Mouse (Mus musculus): Measurements from ENCODE around the gene Cd8b1. TPM values are rescaled to one million over a fixed set of nuclear protein-coding genes. Genes with fewer than 3 reads are reported as not detected.
A peak's percentile ranks its signal among the peaks of the same experiment; 100 is the strongest.

Cd8b1 gene
- polyA plus RNA-seq (2014; fragmentation: Nextera tagmentation; extraction: Ambion mirVana): 0.09 TPM in 1 of 2 replicates, not detected in the other

- no peak within 1 kb of the TSS for H3K4me3 ChIP-seq (ENCODE audit: low read depth, low read length)
- WGBS: 79% methylated on average over 7 of the region's 7 CpGs
- no peaks in the 10 kb centered on the region for H3K36me3 ChIP-seq (ENCODE audit: control insufficient read depth, insufficient read depth, low read length)
- H3K4me1 ChIP-seq (ENCODE audit: control insufficient read depth, insufficient read depth, low read length): no peaks in the 10 kb centered on the region
- H3K9ac ChIP-seq (ENCODE audit: low read length): no peak within 1 kb of the TSS
- no peak within 1 kb of the TSS for H3K4me2 ChIP-seq (ENCODE audit: low read depth, severe bottlenecking)
- no peak within 1 kb of the TSS for H3K27ac ChIP-seq (replicated peaks; ENCODE audit: low read depth, low read length)
- ATAC-seq (ENCODE audit: insufficient number of reproducible peaks, low FRiP score, low TSS enrichment, low read depth) (no peak), DNase-seq (ENCODE audit: low spot score) (no peak)
- no peaks in the 10 kb centered on the region for H3K27me3 ChIP-seq (ENCODE audit: control insufficient read depth, insufficient read depth, low read length)
- H3K9me3 ChIP-seq (ENCODE audit: control insufficient read depth, low read length): no peaks in the 10 kb centered on the region
These were observed at the start of gene Cd8b1 for GRCm38 (mm10) chr6:71322491-71322921. Cd8b1 (plus strand) TSS chr6:71322788.

GRCm38 (mm10) chr6:71273715-71274114 lies 48.9 kb upstream of the Cd8b1 start:
- H3K4me3 ChIP-seq (ENCODE audit: low read depth, low read length): no peak overlapping the region
- no peak overlapping the region for H3K9ac ChIP-seq (ENCODE audit: low read length)
- H3K36me3 ChIP-seq (ENCODE audit: control insufficient read depth, insufficient read depth, low read length): no peaks in the 10 kb centered on the region
- H3K4me2 ChIP-seq (ENCODE audit: low read depth, severe bottlenecking): no peak overlapping the region
- ATAC-seq (ENCODE audit: insufficient number of reproducible peaks, low FRiP score, low TSS enrichment, low read depth): no peak
- H3K27me3 ChIP-seq (ENCODE audit: control insufficient read depth, insufficient read depth, low read length): no peaks in the 10 kb centered on the region
- H3K9me3 ChIP-seq (ENCODE audit: control insufficient read depth, low read length): no peaks in the 10 kb centered on the region
- whole genome bisulfite sequencing: 92% methylated on average over 1 of the region's 1 CpGs
- no peak for DNase-seq (ENCODE audit: low spot score)
- H3K4me1 ChIP-seq (ENCODE audit: control insufficient read depth, insufficient read depth, low read length): 0 out of 2 replicates have a peak, but pooled peaks cover 2% of the 10 kb centered on the region
- no peak overlapping the region for H3K27ac ChIP-seq (replicated peaks; ENCODE audit: low read depth, low read length)

GRCm38 (mm10) chr6:71274621-71275020 lies 48.0 kb upstream of the Cd8b1 start:
- 92% methylated on average over 1 of the region's 1 CpGs for WGBS
- no peaks in the 10 kb centered on the region for H3K9me3 ChIP-seq (ENCODE audit: control insufficient read depth, low read length)
- 0 out of 2 replicates have a peak, but pooled peaks cover 2% of the 10 kb centered on the region for H3K4me1 ChIP-seq (ENCODE audit: control insufficient read depth, insufficient read depth, low read length)
- no peak overlapping the region for H3K4me3 ChIP-seq (ENCODE audit: low read depth, low read length)
- ATAC-seq (ENCODE audit: insufficient number of reproducible peaks, low FRiP score, low TSS enrichment, low read depth): no peak
- no peak overlapping the region for H3K4me2 ChIP-seq (ENCODE audit: low read depth, severe bottlenecking)
- DNase-seq (ENCODE audit: low spot score): no peak
- H3K36me3 ChIP-seq (ENCODE audit: control insufficient read depth, insufficient read depth, low read length): no peaks in the 10 kb centered on the region
- H3K9ac ChIP-seq (ENCODE audit: low read length): no peak overlapping the region
- no peaks in the 10 kb centered on the region for H3K27me3 ChIP-seq (ENCODE audit: control insufficient read depth, insufficient read depth, low read length)
- H3K27ac ChIP-seq (replicated peaks; ENCODE audit: low read depth, low read length): no peak overlapping the region

GRCm38 (mm10) chr6:71279418-71279817 lies 43.2 kb upstream of the Cd8b1 start:
- Histone ChIP-seq H3K4me2 (ENCODE audit: low read depth, severe bottlenecking) (no peak overlapping the region), H3K4me1 (ENCODE audit: control insufficient read depth, insufficient read depth, low read length) (no peaks in the 10 kb centered on the region), H3K27ac (replicated peaks; ENCODE audit: low read depth, low read length) (no peak overlapping the region), H3K36me3 (ENCODE audit: control insufficient read depth, insufficient read depth, low read length) (no peaks in the 10 kb centered on the region; the same call in 1 of the 2 replicates), H3K4me3 (ENCODE audit: low read depth, low read length) (no peak overlapping the region), H3K27me3 (ENCODE audit: control insufficient read depth, insufficient read depth, low read length) (no peaks in the 10 kb centered on the region), H3K9ac (ENCODE audit: low read length) (no peak overlapping the region), H3K9me3 (ENCODE audit: control insufficient read depth, low read length) (no peaks in the 10 kb centered on the region)
- DNase-seq (ENCODE audit: low spot score) (no peak), ATAC-seq (ENCODE audit: insufficient number of reproducible peaks, low FRiP score, low TSS enrichment, low read depth) (no peak)
- WGBS: 89% methylated on average over 1 of the region's 1 CpGs

GRCm38 (mm10) chr6:71293509-71293908 lies 29.1 kb upstream of the Cd8b1 start:
- Histone ChIP-seq H3K4me2 (ENCODE audit: low read depth, severe bottlenecking) (no peak overlapping the region), H3K4me1 (ENCODE audit: control insufficient read depth, insufficient read depth, low read length) (no peaks in the 10 kb centered on the region), H3K9ac (ENCODE audit: low read length) (no peak overlapping the region), H3K9me3 (ENCODE audit: control insufficient read depth, low read length) (no peaks in the 10 kb centered on the region), H3K4me3 (ENCODE audit: low read depth, low read length) (no peak overlapping the region), H3K36me3 (ENCODE audit: control insufficient read depth, insufficient read depth, low read length) (no peaks in the 10 kb centered on the region), H3K27me3 (ENCODE audit: control insufficient read depth, insufficient read depth, low read length) (no peaks in the 10 kb centered on the region), H3K27ac (replicated peaks; ENCODE audit: low read depth, low read length) (no peak overlapping the region)
- 90% methylated on average over 14 of the region's 14 CpGs for whole genome bisulfite sequencing
- DNase-seq (ENCODE audit: low spot score) (no peak), ATAC-seq (ENCODE audit: insufficient number of reproducible peaks, low FRiP score, low TSS enrichment, low read depth) (no peak)

GRCm38 (mm10) chr6:71295303-71295702 lies 27.3 kb upstream of the Cd8b1 start:
- WGBS: 69% methylated on average over 6 of the region's 6 CpGs
- DNase-seq (ENCODE audit: low spot score) (no peak), ATAC-seq (ENCODE audit: insufficient number of reproducible peaks, low FRiP score, low TSS enrichment, low read depth) (no peak)
- H3K9ac ChIP-seq (ENCODE audit: low read length): no peak overlapping the region
- no peak overlapping the region for H3K27ac ChIP-seq (replicated peaks; ENCODE audit: low read depth, low read length)
- no peaks in the 10 kb centered on the region for H3K36me3 ChIP-seq (ENCODE audit: control insufficient read depth, insufficient read depth, low read length)
- H3K4me3 ChIP-seq (ENCODE audit: low read depth, low read length): no peak overlapping the region
- no peaks in the 10 kb centered on the region for H3K4me1 ChIP-seq (ENCODE audit: control insufficient read depth, insufficient read depth, low read length)
- H3K9me3 ChIP-seq (ENCODE audit: control insufficient read depth, low read length): no peaks in the 10 kb centered on the region
- H3K4me2 ChIP-seq (ENCODE audit: low read depth, severe bottlenecking): no peak overlapping the region
- H3K27me3 ChIP-seq (ENCODE audit: control insufficient read depth, insufficient read depth, low read length): no peaks in the 10 kb centered on the region

- no peak overlapping the region for H3K9ac ChIP-seq (ENCODE audit: low read length)
- WGBS: 65% methylated on average over 2 of the region's 2 CpGs
- H3K4me3 ChIP-seq (ENCODE audit: low read depth, low read length): no peak overlapping the region
- no peaks in the 10 kb centered on the region for H3K9me3 ChIP-seq (ENCODE audit: control insufficient read depth, low read length)
- H3K27ac ChIP-seq (replicated peaks; ENCODE audit: low read depth, low read length): no peak overlapping the region
- ATAC-seq (ENCODE audit: insufficient number of reproducible peaks, low FRiP score, low TSS enrichment, low read depth): no peak
- no peaks in the 10 kb centered on the region for H3K4me1 ChIP-seq (ENCODE audit: control insufficient read depth, insufficient read depth, low read length)
- H3K27me3 ChIP-seq (ENCODE audit: control insufficient read depth, insufficient read depth, low read length): no peaks in the 10 kb centered on the region
- DNase-seq (ENCODE audit: low spot score): no peak
- H3K4me2 ChIP-seq (ENCODE audit: low read depth, severe bottlenecking): no peak overlapping the region
- no peaks in the 10 kb centered on the region for H3K36me3 ChIP-seq (ENCODE audit: control insufficient read depth, insufficient read depth, low read length)
These were observed 24.5 kb upstream of the Cd8b1 start for GRCm38 (mm10) chr6:71298051-71298450.

GRCm38 (mm10) chr6:71298751-71299150 lies 23.8 kb upstream of the Cd8b1 start:
- Histone ChIP-seq H3K27me3 (ENCODE audit: control insufficient read depth, insufficient read depth, low read length) (no peaks in the 10 kb centered on the region), H3K9me3 (ENCODE audit: control insufficient read depth, low read length) (no peaks in the 10 kb centered on the region), H3K27ac (replicated peaks; ENCODE audit: low read depth, low read length) (no peak overlapping the region), H3K4me3 (ENCODE audit: low read depth, low read length) (no peak overlapping the region), H3K4me2 (ENCODE audit: low read depth, severe bottlenecking) (no peak overlapping the region), H3K4me1 (ENCODE audit: control insufficient read depth, insufficient read depth, low read length) (no peaks in the 10 kb centered on the region), H3K9ac (ENCODE audit: low read length) (no peak overlapping the region), H3K36me3 (ENCODE audit: control insufficient read depth, insufficient read depth, low read length) (no peaks in the 10 kb centered on the region)
- DNase-seq (ENCODE audit: low spot score) (peak; percentile 62), ATAC-seq (ENCODE audit: insufficient number of reproducible peaks, low FRiP score, low TSS enrichment, low read depth) (no peak)
- WGBS: 35% methylated on average over 3 of the region's 3 CpGs

GRCm38 (mm10) chr6:71302097-71302731 lies 20.4 kb upstream of the Cd8b1 start:
- 59% methylated on average over 6 of the region's 6 CpGs for WGBS
- no peaks in the 10 kb centered on the region for H3K4me1 ChIP-seq (ENCODE audit: control insufficient read depth, insufficient read depth, low read length)
- DNase-seq (ENCODE audit: low spot score) (no peak), ATAC-seq (ENCODE audit: insufficient number of reproducible peaks, low FRiP score, low TSS enrichment, low read depth) (no peak)
- no peaks in the 10 kb centered on the region for H3K27me3 ChIP-seq (ENCODE audit: control insufficient read depth, insufficient read depth, low read length)
- no peak overlapping the region for H3K4me2 ChIP-seq (ENCODE audit: low read depth, severe bottlenecking)
- H3K9me3 ChIP-seq (ENCODE audit: control insufficient read depth, low read length): no peaks in the 10 kb centered on the region
- H3K27ac ChIP-seq (replicated peaks; ENCODE audit: low read depth, low read length): no peak overlapping the region
- H3K4me3 ChIP-seq (ENCODE audit: low read depth, low read length): no peak overlapping the region
- no peaks in the 10 kb centered on the region for H3K36me3 ChIP-seq (ENCODE audit: control insufficient read depth, insufficient read depth, low read length)
- H3K9ac ChIP-seq (ENCODE audit: low read length): no peak overlapping the region

Measured in limb, embryonic 11.5 days (tissue).